Mouse (Mus musculus) stomach, embryonic 14.5 days (tissue): Measurements from ENCODE around the gene 1110059E24Rik. TPM values are rescaled to one million over a fixed set of nuclear protein-coding genes. Genes with fewer than 3 reads are reported as not detected.

Source experiments
- ATAC-seq: fragments of 200-750 bp; cut with Nextera tagmentation; 2 replicates; pipeline ENCODE4 v1.8.0; 2017; ENCODE audit warnings: low read depth, moderate TSS enrichment; ENCODE audit not compliant: insufficient number of reproducible peaks, insufficient read depth, low FRiP score
- H3K27ac ChIP-seq: fragments of 300-500 bp; sonication (generic); 2 replicates; pipeline ENCODE4 v1.5.1; 2014; ENCODE audit warnings: mild to moderate bottlenecking, low read length, moderate library complexity, mixed read lengths
- H3K27me3 ChIP-seq: fragments of 300-500 bp; sonication (generic); 2 replicates; pipeline ENCODE4 v1.6.1; 2014; ENCODE audit warnings: low read length, control low read depth, mixed read lengths; ENCODE audit not compliant: control insufficient read depth, insufficient read depth
- H3K36me3 ChIP-seq: fragments of 300-500 bp; sonication (generic); 2 replicates; pipeline ENCODE4 v1.6.1; 2014; ENCODE audit warnings: mild to moderate bottlenecking, control low read depth, low read length, moderate library complexity, mixed read lengths; ENCODE audit not compliant: control insufficient read depth, insufficient read depth
- H3K4me1 ChIP-seq: fragments of 300-500 bp; sonication (generic); 2 replicates; pipeline ENCODE4 v1.6.1; 2014; ENCODE audit warnings: low read length, control low read depth, mixed read lengths; ENCODE audit not compliant: control insufficient read depth, insufficient read depth
- H3K4me2 ChIP-seq: fragments of 300-500 bp; sonication (generic); replicated peaks from 2 replicates; pipeline ENCODE4 v1.6.1; 2014; ENCODE audit warnings: low read depth, low read length, control low read depth
- H3K4me3 ChIP-seq: fragments of 300-500 bp; sonication (generic); 2 replicates; pipeline ENCODE4 v1.5.1; 2014; ENCODE audit warnings: low read depth, low read length, control low read depth
- H3K9ac ChIP-seq: fragments of 300-500 bp; sonication (generic); replicated peaks from 2 replicates; pipeline ENCODE4 v1.6.1; 2014; ENCODE audit warnings: low read depth, mild to moderate bottlenecking, control low read depth, low read length, moderate library complexity, mixed read lengths
- H3K9me3 ChIP-seq: fragments of 300-500 bp; sonication (generic); 2 replicates; pipeline ENCODE4 v1.6.1; 2016; ENCODE audit warnings: low read depth, low read length, control low read depth; ENCODE audit not compliant: control insufficient read depth
- WGBS: fragments of 180-500 bp; shearing (Covaris S2); extraction: QIAGEN DNeasy Blood & Tissue Kit; methylation state at CpG from one replicate; pipeline ENCODE4 v1.1.7; 2014; 5-methylcytosine and 5-hydroxymethylcytosine counted together
- polyA plus RNA-seq: library from polyadenylated mRNA; unstranded; fragments of >200 nt; fragmentation: Nextera tagmentation; extraction: Ambion mirVana; gene quantifications from 2 replicates; pipeline ENCODE4 v1.2.1, GENCODE M21; 2014

Gene 1110059E24Rik
- polyA plus RNA-seq, 1 experiment from 2014 or later: 58.2 TPM

GRCm38 (mm10) chr19:21577443-21577842 lies 75.3 kb downstream of the 1110059E24Rik start:
- Histone ChIP-seq H3K4me1 (no peaks in the 10 kb centered on the region), H3K9me3 (no peaks in the 10 kb centered on the region), H3K4me3 (no peak overlapping the region), H3K4me2 (no peak overlapping the region), H3K9ac (no peak overlapping the region), H3K27me3 (no peaks in the 10 kb centered on the region), H3K27ac (no peak overlapping the region), H3K36me3 (no peaks in the 10 kb centered on the region)
- 59% methylated on average over 3 of the region's 3 CpGs for WGBS
- no peak for ATAC-seq

GRCm38 (mm10) chr19:21571986-21572385 lies 80.8 kb downstream of the 1110059E24Rik start:
- WGBS: 43% methylated on average over 7 of the region's 7 CpGs
- no peaks in the 10 kb centered on the region for H3K4me1 ChIP-seq
- H3K9me3 ChIP-seq: no peaks in the 10 kb centered on the region
- no peak overlapping the region for H3K27ac ChIP-seq
- H3K4me2 ChIP-seq: no peak overlapping the region
- H3K36me3 ChIP-seq: no peaks in the 10 kb centered on the region
- no peak for ATAC-seq
- no peak overlapping the region for H3K4me3 ChIP-seq
- no peaks in the 10 kb centered on the region for H3K27me3 ChIP-seq
- no peak overlapping the region for H3K9ac ChIP-seq

GRCm38 (mm10) chr19:21571223-21571980 lies 81.4 kb downstream of the 1110059E24Rik start:
- no peaks in the 10 kb centered on the region for H3K9me3 ChIP-seq
- no peak overlapping the region for H3K27ac ChIP-seq
- H3K36me3 ChIP-seq: no peaks in the 10 kb centered on the region
- no peak overlapping the region for H3K4me3 ChIP-seq
- WGBS: 45% methylated on average over 16 of the region's 16 CpGs
- H3K9ac ChIP-seq: no peak overlapping the region
- no peaks in the 10 kb centered on the region for H3K4me1 ChIP-seq
- ATAC-seq: no peak
- no peak overlapping the region for H3K4me2 ChIP-seq
- H3K27me3 ChIP-seq: no peaks in the 10 kb centered on the region

- no peaks in the 10 kb centered on the region for H3K27me3 ChIP-seq
- H3K4me1 ChIP-seq: no peaks in the 10 kb centered on the region
- H3K4me2 ChIP-seq: no peak overlapping the region
- H3K27ac ChIP-seq: no peak overlapping the region
- H3K36me3 ChIP-seq: no peaks in the 10 kb centered on the region
- ATAC-seq: no peak
- 53% methylated on average over 8 of the region's 8 CpGs for WGBS
- H3K9ac ChIP-seq: no peak overlapping the region
- no peak overlapping the region for H3K4me3 ChIP-seq
- H3K9me3 ChIP-seq: no peaks in the 10 kb centered on the region
Observed at GRCm38 (mm10) chr19:21570778-21571177, 82.0 kb downstream of the 1110059E24Rik start.

DNA sequence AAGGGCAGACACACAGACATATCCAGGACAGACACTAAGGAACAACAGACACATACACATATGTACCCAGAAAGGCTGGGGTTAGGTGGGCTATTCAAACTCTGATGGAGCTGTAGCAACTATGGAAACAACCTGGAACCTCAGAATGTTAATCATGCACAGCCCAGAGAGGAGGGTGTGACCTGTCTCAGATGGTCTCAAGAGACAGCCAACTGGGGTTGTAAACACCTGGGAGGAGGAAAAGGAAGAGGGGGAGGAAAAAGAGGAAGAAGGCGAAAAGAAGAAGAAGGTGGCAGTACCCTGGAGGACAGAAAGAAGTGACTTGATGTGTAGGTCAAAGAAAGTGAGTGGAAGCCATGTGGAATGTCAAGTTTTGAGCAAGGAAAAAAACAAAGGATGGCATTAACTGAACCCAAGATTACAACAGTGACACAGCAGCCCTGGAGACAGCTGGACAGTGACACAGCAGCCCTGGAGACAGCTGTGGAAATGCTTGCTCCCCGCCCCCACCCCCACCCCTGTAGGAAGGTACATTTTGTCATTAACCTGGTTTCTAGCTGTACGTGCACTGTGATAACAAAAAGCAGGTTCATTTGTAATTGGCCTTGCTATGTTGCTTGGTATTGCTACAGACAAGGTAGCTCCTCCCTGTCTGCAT lies 84.1 kb downstream of the 1110059E24Rik start:
- no peak overlapping the region for H3K4me2 ChIP-seq
- H3K36me3 ChIP-seq: no peaks in the 10 kb centered on the region
- H3K27ac ChIP-seq: no peak overlapping the region
- no peak overlapping the region for H3K4me3 ChIP-seq
- 65% methylated on average over 3 of the region's 3 CpGs for WGBS
- H3K9ac ChIP-seq: no peak overlapping the region
- no peaks in the 10 kb centered on the region for H3K4me1 ChIP-seq
- H3K27me3 ChIP-seq: no peaks in the 10 kb centered on the region
- ATAC-seq: no peak
- H3K9me3 ChIP-seq: no peaks in the 10 kb centered on the region

DNA sequence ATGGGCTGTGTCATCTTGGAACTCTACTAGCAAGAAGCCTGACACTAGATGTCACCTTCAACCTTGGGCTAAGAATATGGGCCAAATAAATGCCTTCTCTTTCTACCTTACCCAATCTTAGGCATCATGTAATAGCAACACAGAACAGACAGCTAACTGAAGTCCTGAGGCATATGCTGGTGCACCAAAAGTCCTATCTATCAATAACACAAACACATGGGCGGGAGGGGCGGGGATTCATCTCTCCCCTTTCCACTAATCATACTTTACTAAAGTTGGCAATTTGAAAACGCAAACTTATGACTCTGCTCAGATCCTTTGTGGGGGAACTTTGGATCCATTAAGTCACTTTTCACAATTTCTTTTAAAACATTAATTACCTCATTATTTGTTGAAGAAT lies 84.8 kb downstream of the 1110059E24Rik start:
- WGBS: 84% methylated on average over 3 of the region's 3 CpGs
- H3K4me1 ChIP-seq: no peaks in the 10 kb centered on the region
- ATAC-seq: no peak

DNA sequence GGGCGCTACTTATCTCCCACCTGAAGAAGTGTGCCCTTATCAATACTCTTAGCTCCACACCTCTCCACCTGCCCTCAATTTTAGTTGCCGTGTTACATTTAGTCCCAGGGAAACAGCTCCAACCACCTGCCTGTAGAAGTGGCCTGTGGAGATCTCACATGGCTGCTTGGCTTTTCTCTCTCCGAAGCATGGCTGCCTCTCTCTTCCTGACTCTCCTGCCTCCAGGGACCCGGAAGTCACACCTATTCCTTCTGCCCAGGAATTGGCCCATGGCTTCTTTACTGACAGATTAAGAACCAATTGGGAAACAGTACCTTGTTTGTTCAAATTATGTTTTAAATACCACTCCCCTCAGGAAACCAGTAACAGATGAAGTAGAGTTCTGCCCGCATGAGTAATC lies 86.3 kb downstream of the 1110059E24Rik start:
- Histone ChIP-seq H3K9me3 (no peaks in the 10 kb centered on the region), H3K9ac (no peak overlapping the region), H3K4me2 (no peak overlapping the region), H3K4me1 (no peaks in the 10 kb centered on the region), H3K36me3 (no peaks in the 10 kb centered on the region), H3K4me3 (no peak overlapping the region), H3K27ac (no peak overlapping the region), H3K27me3 (no peaks in the 10 kb centered on the region)
- ATAC-seq: no peak
- 90% methylated on average over 5 of the region's 5 CpGs for WGBS

More for the DNA sequence above, 84.8 kb downstream of the 1110059E24Rik start:
- H3K27ac ChIP-seq: no peak overlapping the region
- H3K36me3 ChIP-seq: no peaks in the 10 kb centered on the region
- H3K9me3 ChIP-seq: no peaks in the 10 kb centered on the region
- H3K4me3 ChIP-seq: no peak overlapping the region
- no peak overlapping the region for H3K9ac ChIP-seq
- H3K27me3 ChIP-seq: no peaks in the 10 kb centered on the region
- H3K4me2 ChIP-seq: no peak overlapping the region

DNA sequence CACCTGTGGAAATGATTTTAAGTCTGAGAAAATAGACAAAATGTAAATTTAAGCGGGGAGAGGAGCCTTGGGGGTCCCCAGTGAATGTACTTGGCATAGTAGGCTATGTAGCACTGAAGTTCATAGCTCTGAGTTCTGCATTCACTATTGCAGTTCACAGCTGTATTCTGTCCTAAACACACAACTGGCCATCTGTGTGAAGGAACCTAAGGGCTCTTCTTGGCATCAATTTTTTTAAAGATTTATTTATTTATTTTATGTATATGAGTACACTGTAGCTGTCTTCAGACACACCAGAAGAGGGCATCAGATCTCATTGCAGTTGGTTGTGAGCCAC lies 88.3 kb downstream of the 1110059E24Rik start:
- Histone ChIP-seq H3K9ac (no peak overlapping the region), H3K4me3 (no peak overlapping the region), H3K36me3 (no peaks in the 10 kb centered on the region), H3K27ac (no peak overlapping the region), H3K9me3 (no peaks in the 10 kb centered on the region), H3K4me1 (no peaks in the 10 kb centered on the region), H3K4me2 (no peak overlapping the region), H3K27me3 (no peaks in the 10 kb centered on the region)
- ATAC-seq: no peak; the same call in 1 of the 2 replicates
- 3% methylated on average over 1 of the region's 1 CpGs for WGBS
